Mouse (Mus musculus) hindbrain, embryonic 14.5 days (tissue): ENCODE measurements around the gene Cnksr1. TPM values are rescaled to one million over a fixed set of nuclear protein-coding genes. Genes with fewer than 3 reads are reported as not detected.

ENCODE experiments used
- ATAC-seq: fragments of 200-750 bp; cut with Nextera tagmentation; 2 replicates; pipeline ENCODE4 v1.8.0; 2017; ENCODE audit warnings: moderate number of reproducible peaks, mild to moderate bottlenecking, moderate TSS enrichment, moderate library complexity; ENCODE audit not compliant: low FRiP score
- DNase-seq: peaks from one replicate; pipeline ENCODE4 v3.0.0-alpha.2; 2015; ENCODE audit warnings: low spot score
- H3K27ac ChIP-seq: fragments of 300-500 bp; sonication (generic); 2 replicates; pipeline ENCODE4 v1.5.1; 2014; ENCODE audit warnings: mild to moderate bottlenecking, moderate library complexity
- H3K27me3 ChIP-seq: fragments of 300-500 bp; sonication (generic); 2 replicates; pipeline ENCODE4 v1.6.1; 2014; ENCODE audit warnings: mild to moderate bottlenecking, low read length, mixed read lengths; ENCODE audit not compliant: control insufficient read depth, insufficient read depth
- H3K36me3 ChIP-seq: fragments of 300-500 bp; sonication (generic); replicated peaks from 2 replicates; pipeline ENCODE4 v1.6.1; 2014; ENCODE audit not compliant: control insufficient read depth, insufficient read depth
- H3K4me1 ChIP-seq: fragments of 300-500 bp; sonication (generic); replicated peaks from 2 replicates; pipeline ENCODE4 v1.6.1; 2014; ENCODE audit warnings: antibody characterized with exemption, low read length, mixed read lengths; ENCODE audit not compliant: control insufficient read depth, insufficient read depth
- H3K4me2 ChIP-seq: fragments of 300-500 bp; sonication (generic); replicated peaks from 2 replicates; pipeline ENCODE4 v1.6.1; 2014; ENCODE audit warnings: mild to moderate bottlenecking, moderate library complexity
- H3K4me3 ChIP-seq: fragments of 300-500 bp; sonication (generic); replicated peaks from 2 replicates; pipeline ENCODE4 v1.5.1; 2014; ENCODE audit warnings: mild to moderate bottlenecking, low read length
- H3K9ac ChIP-seq: fragments of 300-500 bp; sonication (generic); 2 replicates; pipeline ENCODE4 v1.6.1; 2014
- H3K9me3 ChIP-seq: fragments of 300-500 bp; sonication (generic); 2 replicates; pipeline ENCODE4 v1.6.1; 2016; ENCODE audit warnings: low read length; ENCODE audit not compliant: control insufficient read depth
- WGBS: fragments of 180-500 bp; shearing (Covaris S2); extraction: QIAGEN DNeasy Blood & Tissue Kit; methylation state at CpG from one replicate; pipeline ENCODE4 v1.1.7; 2014; 5-methylcytosine and 5-hydroxymethylcytosine counted together
- polyA plus RNA-seq: library from polyadenylated mRNA; unstranded; fragments of >200 nt; fragmentation: Nextera tagmentation; extraction: Ambion mirVana; gene quantifications from 2 replicates; pipeline ENCODE4 v1.2.1, GENCODE M21; 2014

Gene Cnksr1
- polyA plus RNA-seq, 1 experiment from 2014 or later: 0.13 TPM

DNA sequence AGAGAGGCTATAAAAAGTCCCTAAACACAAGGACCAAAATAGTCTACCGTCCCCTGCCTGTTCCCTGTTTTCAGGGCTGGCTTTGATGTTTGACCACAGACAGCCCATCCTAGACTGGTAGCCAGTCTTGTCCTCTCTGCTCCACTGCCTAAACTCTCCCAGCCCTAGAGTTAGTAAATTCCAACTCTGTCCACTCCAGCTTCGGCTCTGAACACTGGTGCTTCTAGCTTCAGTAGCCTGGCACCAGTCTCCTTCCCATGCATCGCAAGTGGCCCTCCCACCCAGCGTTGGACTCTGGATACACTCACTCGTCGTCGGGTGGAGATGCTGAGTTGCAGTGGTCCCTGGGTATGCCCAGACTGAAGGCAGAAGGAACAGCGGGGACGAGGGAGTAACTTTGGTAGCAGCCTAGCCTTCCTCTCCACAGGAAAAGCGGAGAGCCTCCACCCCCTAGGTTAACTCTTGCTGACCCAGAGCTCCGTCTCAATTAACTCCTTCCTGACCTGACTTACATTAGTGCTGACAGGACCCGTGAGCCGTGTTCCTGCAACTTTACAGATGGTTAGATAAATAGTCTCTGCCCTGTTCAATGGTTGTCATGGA, 15.6 kb upstream of the Cnksr1 start, which contains the start of gene Grrp1:
TSS of gene Grrp1 (minus strand) at position 385 of the 603 bp plus-strand sequence.
- Histone ChIP-seq H3K9me3 (no peaks in the 10 kb centered on the region), H3K36me3 (no peaks in the 10 kb centered on the region), H3K27me3 (peaks cover 70% of the 10 kb centered on the region), H3K9ac (0 out of 2 replicates have a peak within 1 kb of the TSS, but pooled peaks have one; percentile 6), H3K4me2 (peak within 1 kb of the TSS; percentile 88; the same call in 1 of the 2 replicates), H3K27ac (no peak within 1 kb of the TSS), H3K4me1 (peaks cover 30% of the 10 kb centered on the region), H3K4me3 (peak within 1 kb of the TSS; percentile 61)
- DNase-seq (no peak), ATAC-seq (no peak)
- 1% methylated on average over 13 of the region's 13 CpGs for WGBS

GRCm38 (mm10) chr4:134252911-134253721, 14.9 kb upstream of the Cnksr1 start:
- Histone ChIP-seq H3K4me3 (peak overlapping the region; percentile 61), H3K36me3 (no peaks in the 10 kb centered on the region), H3K9ac (0 out of 2 replicates have a peak overlapping the region, but pooled peaks have one; percentile 6), H3K4me2 (peak overlapping the region; percentile 88), H3K9me3 (no peaks in the 10 kb centered on the region), H3K4me1 (peaks cover 30% of the 10 kb centered on the region), H3K27me3 (peaks cover 76% of the 10 kb centered on the region), H3K27ac (no peak overlapping the region)
- 10% methylated on average over 15 of the region's 15 CpGs for WGBS
- ATAC-seq (no peak), DNase-seq (no peak)

DNA sequence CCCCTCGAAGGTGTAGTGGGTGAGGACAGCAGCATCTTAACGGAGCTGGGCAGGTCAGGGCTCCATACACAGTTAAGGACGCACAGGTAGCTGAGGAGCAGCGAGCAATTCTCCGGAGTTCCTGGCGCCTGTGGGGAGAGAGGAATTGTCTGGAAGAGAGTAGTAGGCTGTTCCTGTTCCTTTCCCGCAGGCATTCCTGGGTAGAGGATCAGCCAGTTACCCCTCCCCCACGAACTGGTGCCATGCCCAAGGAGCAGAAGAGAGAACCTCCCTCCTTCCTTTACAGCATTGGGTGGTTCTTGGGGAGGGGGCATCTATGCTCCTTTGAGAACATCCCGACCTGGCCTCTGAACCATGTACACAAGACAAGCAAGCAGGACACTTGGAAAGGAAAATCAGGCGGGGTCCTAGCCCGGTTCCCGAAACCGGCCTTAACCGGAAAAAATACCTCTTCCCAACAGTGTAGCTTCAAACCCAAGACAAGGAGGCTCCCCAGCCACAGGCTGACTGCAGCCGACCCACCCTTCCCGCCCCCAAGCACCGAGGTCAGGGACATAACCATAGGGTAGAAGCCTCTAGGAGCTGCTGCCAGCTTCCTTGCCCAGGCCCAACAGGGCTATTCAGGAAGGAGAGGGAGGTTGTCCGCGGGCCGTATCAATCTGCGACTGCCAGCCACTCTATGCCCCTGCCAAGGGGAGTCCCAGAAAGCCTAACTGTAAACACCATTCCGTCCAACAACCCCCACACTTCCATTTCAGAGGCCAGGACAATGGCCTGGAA, 14.1 kb upstream of the Cnksr1 start:
- peak overlapping the region; percentile 88 for H3K27ac ChIP-seq
- H3K27me3 ChIP-seq: peaks cover 84% of the 10 kb centered on the region
- no peak for DNase-seq
- peak overlapping the region; percentile 61 for H3K4me3 ChIP-seq
- peak overlapping the region; percentile 80 for H3K9ac ChIP-seq
- peak overlapping the region; percentile 88 for H3K4me2 ChIP-seq
- H3K36me3 ChIP-seq: no peaks in the 10 kb centered on the region
- WGBS: 3% methylated on average over 22 of the region's 22 CpGs
- no peaks in the 10 kb centered on the region for H3K9me3 ChIP-seq
- no peak for ATAC-seq
- H3K4me1 ChIP-seq: peaks cover 30% of the 10 kb centered on the region

GRCm38 (mm10) chr4:134251241-134252130, 13.3 kb upstream of the Cnksr1 start:
- Histone ChIP-seq H3K36me3 (no peaks in the 10 kb centered on the region), H3K27ac (peak overlapping the region; percentile 88), H3K4me2 (peak overlapping the region; percentile 88), H3K4me1 (peaks cover 30% of the 10 kb centered on the region), H3K9ac (peak overlapping the region; percentile 80), H3K9me3 (no peaks in the 10 kb centered on the region), H3K4me3 (peak overlapping the region; percentile 61), H3K27me3 (peaks cover 83% of the 10 kb centered on the region)
- under 1% methylated on average over 91 of the region's 91 CpGs for WGBS
- ATAC-seq (peak; percentile 42), DNase-seq (peak; percentile 78)

GRCm38 (mm10) chr4:134250930-134251240, 12.7 kb upstream of the Cnksr1 start:
- WGBS: 8% methylated on average over 10 of the region's 10 CpGs

GRCm38 (mm10) chr4:134250116-134250929, 12.1 kb upstream of the Cnksr1 start:
- Histone ChIP-seq H3K36me3 (no peaks in the 10 kb centered on the region), H3K4me3 (peak overlapping the region; percentile 61), H3K4me2 (peak overlapping the region; percentile 88), H3K27ac (0 out of 2 replicates have a peak overlapping the region, but pooled peaks have one; percentile 88), H3K9ac (peak overlapping the region; percentile 80), H3K4me1 (peaks cover 37% of the 10 kb centered on the region), H3K27me3 (peaks cover 73% of the 10 kb centered on the region), H3K9me3 (no peaks in the 10 kb centered on the region)
- no peak for DNase-seq
- 5% methylated on average over 27 of the region's 27 CpGs for WGBS
- ATAC-seq: no peak

More at GRCm38 (mm10) chr4:134250930-134251240, 12.7 kb upstream of the Cnksr1 start:
- H3K4me2 ChIP-seq: peak overlapping the region; percentile 88
- peaks cover 78% of the 10 kb centered on the region for H3K27me3 ChIP-seq
- no peaks in the 10 kb centered on the region for H3K36me3 ChIP-seq
- H3K4me1 ChIP-seq: peaks cover 36% of the 10 kb centered on the region
- ATAC-seq: no peak
- H3K9ac ChIP-seq: peak overlapping the region; percentile 80
- peak overlapping the region; percentile 88 for H3K27ac ChIP-seq
- peak overlapping the region; percentile 61 for H3K4me3 ChIP-seq
- H3K9me3 ChIP-seq: no peaks in the 10 kb centered on the region
- peak; percentile 34 for DNase-seq

DNA sequence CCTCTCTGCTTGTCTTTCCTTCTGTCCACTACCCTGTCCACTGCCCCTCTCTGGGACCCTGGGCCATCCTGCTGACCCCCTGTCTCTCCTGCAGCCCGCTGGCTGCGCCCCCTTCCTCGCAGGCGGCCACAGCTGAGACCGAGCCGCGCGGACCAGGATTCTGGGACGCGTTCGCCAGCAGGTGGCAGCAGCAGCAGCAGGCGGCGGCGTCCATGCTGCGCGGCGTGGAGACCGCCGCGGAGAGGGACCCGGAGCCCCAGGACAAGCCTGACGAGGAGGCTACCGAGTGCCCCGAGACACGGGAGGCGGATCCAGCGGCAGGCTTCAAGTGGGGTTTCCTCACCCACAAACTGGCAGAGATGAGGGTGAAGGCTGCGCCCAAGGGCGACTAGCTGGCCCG, 11.5 kb upstream of the Cnksr1 start:
- Histone ChIP-seq H3K36me3 (no peaks in the 10 kb centered on the region), H3K27me3 (peaks cover 69% of the 10 kb centered on the region), H3K4me3 (peak overlapping the region; percentile 61), H3K4me1 (peaks cover 40% of the 10 kb centered on the region), H3K27ac (no peak overlapping the region), H3K4me2 (peak overlapping the region; percentile 88), H3K9ac (peak overlapping the region; percentile 80), H3K9me3 (no peaks in the 10 kb centered on the region)
- peak; percentile 79 for DNase-seq
- 1% methylated on average over 30 of the region's 30 CpGs for WGBS
- peak; percentile 49; the same call in 1 of the 2 replicates for ATAC-seq

- ATAC-seq (no peak), DNase-seq (no peak)
- Histone ChIP-seq H3K4me3 (peak within 1 kb of the TSS; percentile 85), H3K36me3 (no peaks in the 10 kb centered on the region), H3K27me3 (peaks cover 41% of the 10 kb centered on the region), H3K27ac (no peak within 1 kb of the TSS), H3K4me2 (peak within 1 kb of the TSS; percentile 98), H3K9ac (peak within 1 kb of the TSS; percentile 83), H3K9me3 (no peaks in the 10 kb centered on the region), H3K4me1 (peaks cover 39% of the 10 kb centered on the region)
- WGBS: 64% methylated on average over 7 of the region's 7 CpGs
These were observed 8.6 kb upstream of the Cnksr1 start, which contains the start of gene Gm30191 for GRCm38 (mm10) chr4:134246719-134247258. TSS of gene Gm30191 (plus strand) at chr4:134246935.
